Mouse (Mus musculus) gastrocnemius, postnatal 14 days (tissue): ENCODE results near the gene Exo1. TPM values are rescaled to one million over a fixed set of nuclear protein-coding genes. Genes with fewer than 3 reads are reported as not detected.

Experiments used
- DNase-seq: peaks from one replicate; pipeline ENCODE4 v3.0.0; 2021; ENCODE audit warnings: mixed read lengths
- intact Hi-C: fragments of 180-260 bp; cut with DNase I; formaldehyde crosslinking; loops from one replicate; pipeline ENCODE4 v1.15.1; 2025; ENCODE audit warnings: low total_unique reads
- total RNA-seq, 2 experiments: library from RNA; stranded (reverse); gene quantifications; 2 replicates each; pipeline ENCODE4 v1.2.3; 2021

Exo1 gene
- total RNA-seq, 2 experiments from 2014 or later = 1.3 to 2.4 TPM

DNA sequence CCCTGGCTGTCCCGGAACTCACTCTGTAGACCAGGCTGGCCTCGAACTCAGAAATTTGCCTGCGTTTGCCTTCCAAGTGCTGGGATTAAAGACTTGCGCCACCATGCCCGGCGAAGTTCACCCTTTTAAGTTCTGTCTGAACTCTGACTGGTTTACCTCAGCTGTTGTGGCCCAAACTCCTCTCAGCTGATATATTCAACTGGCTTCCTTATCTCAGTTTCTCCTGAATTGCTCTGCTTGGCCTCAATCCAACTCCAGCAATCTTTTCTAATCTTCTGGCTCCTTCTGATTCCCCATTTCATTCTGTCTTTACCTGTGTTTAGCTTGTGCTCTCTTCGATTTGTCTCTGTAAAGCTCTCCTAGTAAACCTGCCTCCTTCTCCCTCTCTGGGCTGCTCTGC, 62.8 kb downstream of the Exo1 start:
- DNase-seq = no peak
- intact Hi-C loops = no loop called here

DNA sequence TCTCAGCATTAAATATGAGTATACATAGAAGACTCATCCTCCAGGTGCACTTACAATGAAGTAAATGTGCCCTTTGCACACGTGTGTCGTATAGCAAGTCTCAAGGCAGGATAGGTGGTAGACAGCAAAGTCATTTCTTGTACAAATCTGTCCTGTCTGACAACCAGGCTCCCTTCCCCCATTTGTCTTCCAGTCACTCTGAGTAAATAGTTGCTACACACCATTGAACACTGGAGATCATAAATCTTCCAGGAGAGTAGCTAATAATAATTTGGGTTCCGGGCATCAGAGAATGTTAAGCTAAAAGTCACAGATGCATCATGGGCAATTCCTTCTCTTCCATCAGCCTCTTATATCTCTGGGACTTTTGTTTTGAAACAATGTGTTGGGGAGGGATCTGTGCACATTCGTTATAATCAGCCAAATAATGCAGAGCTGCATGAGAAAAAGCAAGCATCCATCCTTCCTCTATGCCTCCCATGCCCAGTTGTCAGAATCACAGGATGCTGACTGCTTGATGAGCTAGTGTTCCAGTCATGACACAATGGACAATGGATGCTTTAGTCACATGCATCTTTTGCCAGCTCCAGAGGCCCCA, 66.4 kb downstream of the Exo1 start:
- DNase-seq = no peak
- intact Hi-C loops = no loop called here

DNA sequence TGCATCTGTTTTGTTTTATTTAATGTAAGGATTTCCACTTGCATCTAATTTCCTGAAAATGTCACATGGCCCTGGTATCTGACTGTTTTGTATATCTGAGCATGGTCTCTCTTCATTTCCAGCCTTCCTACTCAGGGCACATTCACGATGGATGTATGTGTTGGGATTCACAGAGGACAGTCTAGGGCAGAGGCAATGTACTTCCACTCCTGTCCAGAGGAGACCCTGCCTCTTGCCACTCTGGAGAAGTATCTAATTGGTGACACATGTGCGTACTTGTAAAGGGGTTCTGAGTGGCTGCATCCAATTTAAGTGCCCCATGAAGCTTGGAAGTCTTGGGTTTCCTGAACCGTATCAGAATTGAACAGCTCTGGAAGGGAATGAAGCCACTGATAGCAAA, 70.0 kb downstream of the Exo1 start:
- DNase-seq = no peak
- intact Hi-C loops = no loop called here

DNA sequence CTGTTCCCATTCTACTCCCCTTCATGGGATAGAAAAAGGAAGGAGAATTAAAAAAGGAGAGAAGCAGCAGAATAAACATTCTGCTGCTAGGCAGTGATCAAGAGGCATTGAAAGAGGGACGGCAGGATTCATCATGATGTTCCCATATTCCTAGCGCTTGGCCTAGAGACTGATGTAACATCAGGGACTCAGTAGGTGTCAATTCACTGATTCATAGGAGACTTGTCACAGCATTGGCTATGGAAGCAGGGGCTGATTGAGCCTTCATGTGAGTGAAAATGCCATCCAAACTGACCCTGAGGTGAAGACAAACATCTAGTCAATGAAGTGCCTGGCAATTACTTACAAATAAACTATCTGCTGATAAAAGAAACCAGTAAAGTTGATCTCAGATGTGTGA, 70.5 kb downstream of the Exo1 start:
- intact Hi-C loops = no loop called here
- no peak for DNase-seq

DNA sequence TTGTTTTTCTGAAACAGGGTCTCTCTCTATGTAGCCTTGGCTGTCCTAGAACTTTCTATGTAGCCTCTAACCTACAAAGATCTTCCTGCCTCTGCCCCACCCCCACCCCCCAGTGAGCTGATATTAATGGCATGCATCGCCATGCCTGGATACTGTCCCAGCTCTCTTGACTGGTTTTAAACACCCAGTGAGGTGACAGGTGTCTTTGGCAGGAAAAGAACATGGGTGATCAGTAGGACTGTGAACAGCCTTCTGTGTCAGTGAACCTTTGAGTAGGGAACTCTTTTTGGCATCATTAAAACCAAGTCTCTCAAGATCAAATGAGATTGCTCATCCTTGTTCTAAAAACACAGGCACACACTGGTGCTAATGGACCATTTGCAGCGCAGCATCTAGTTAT, 81.4 kb downstream of the Exo1 start:
- intact Hi-C loops = no loop called here
- DNase-seq = no peak

Other genes with a start within 250 kb of the Exo1 start
- 1 to 10 TPM; 6.8 to 8.5 TPM for gene Opn3, start 187.8 kb upstream of the Exo1 start, total RNA-seq
- 1 to 10 TPM; 3.0 to 4.5 TPM for gene Chml, start 187.7 kb upstream of the Exo1 start, total RNA-seq
- gene Wdr64, start 182.0 kb upstream of the Exo1 start, total RNA-seq = not detected
- gene Gm38100, start 39.7 kb downstream of the Exo1 start, total RNA-seq = not detected
- not detected for gene Rbm8a2, start 98.5 kb downstream of the Exo1 start, total RNA-seq